Mouse (Mus musculus) v-Abl transformed pro-B cells (cell line): Measurements from ENCODE around the gene Gpm6b.

Source experiments
- in situ Hi-C, 2 experiments: fragments of 400-800 bp; cut with MboI; formaldehyde crosslinking; loops; one replicate each; pipeline ENCODE4 v1.15.1; 2025; ENCODE audit not compliant: unreplicated experiment in 2 of 2

Gpm6b gene

DNA sequence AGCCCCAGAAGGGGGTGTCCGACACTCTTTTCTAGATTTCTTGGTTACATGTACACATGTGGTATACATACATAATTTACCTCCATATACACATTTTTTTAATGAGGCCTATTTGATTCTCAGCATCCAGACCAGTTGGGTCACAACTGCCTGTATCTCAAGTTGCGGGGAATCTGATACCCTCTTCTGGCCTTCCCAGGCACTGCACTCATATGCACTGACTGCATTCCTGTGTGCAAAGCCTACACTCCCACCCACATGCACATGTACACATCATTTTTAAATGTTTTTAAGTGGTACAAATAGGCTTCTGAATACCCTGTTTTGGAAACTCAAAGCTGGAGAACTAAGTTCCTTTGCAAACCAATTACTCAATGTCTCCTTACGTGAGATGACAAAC lies 54.8 kb downstream of the Gpm6b start:
- in situ Hi-C loops = loop anchor here in 1 of 2 experiments (25.0 kb wide), 1 partner anchor 106 kb away; no protein-coding TSS in a partner anchor

- in situ Hi-C loops = loop anchor here in 1 of 2 experiments (10.0 kb wide), 1 partner anchor 352 kb away; no protein-coding TSS in a partner anchor
Observed at GRCm38 (mm10) chrX:166302791-166303190, 64.1 kb downstream of the Gpm6b start.

- in situ Hi-C loops = loop anchor here in 1 of 2 experiments (10.0 kb wide), 1 partner anchor 350 kb away; no protein-coding TSS in a partner anchor
Observed at GRCm38 (mm10) chrX:166304355-166304754, 65.6 kb downstream of the Gpm6b start.

- in situ Hi-C loops = loop anchor here (5.0 to 10.0 kb wide), 3 partner anchors 45 to 347 kb away; partner anchors contain the start of gene Gemin8 (in 1 of the 2)
Observed at GRCm38 (mm10) chrX:166307437-166308222, 68.9 kb downstream of the Gpm6b start.

DNA sequence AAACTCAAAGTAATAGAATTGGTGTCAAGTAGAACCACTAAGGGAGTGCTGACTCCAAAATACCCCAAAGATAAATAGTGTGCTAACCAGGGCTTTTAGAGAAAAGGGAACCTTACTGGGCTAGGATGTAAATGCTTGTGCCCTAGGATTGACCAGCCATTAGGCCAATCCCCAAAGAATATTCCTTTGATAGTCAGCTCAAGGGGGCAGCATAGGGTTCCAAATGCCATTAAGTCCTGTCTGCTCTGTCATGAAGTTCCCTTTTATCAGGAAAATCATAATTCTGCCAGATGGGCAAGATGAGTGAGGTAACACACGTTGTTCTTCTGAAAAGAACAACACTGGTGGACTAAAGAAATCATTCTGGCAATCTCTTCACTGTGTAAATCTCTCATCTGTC lies 70.1 kb downstream of the Gpm6b start:
- in situ Hi-C loops = loop anchor here (5.0 to 10.0 kb wide), 3 partner anchors 44 to 346 kb away; partner anchors contain the start of gene Gemin8 (in 1 of the 2)

GRCm38 (mm10) chrX:166315251-166315650 lies 76.5 kb downstream of the Gpm6b start:
- in situ Hi-C loops = no loop called here

DNA sequence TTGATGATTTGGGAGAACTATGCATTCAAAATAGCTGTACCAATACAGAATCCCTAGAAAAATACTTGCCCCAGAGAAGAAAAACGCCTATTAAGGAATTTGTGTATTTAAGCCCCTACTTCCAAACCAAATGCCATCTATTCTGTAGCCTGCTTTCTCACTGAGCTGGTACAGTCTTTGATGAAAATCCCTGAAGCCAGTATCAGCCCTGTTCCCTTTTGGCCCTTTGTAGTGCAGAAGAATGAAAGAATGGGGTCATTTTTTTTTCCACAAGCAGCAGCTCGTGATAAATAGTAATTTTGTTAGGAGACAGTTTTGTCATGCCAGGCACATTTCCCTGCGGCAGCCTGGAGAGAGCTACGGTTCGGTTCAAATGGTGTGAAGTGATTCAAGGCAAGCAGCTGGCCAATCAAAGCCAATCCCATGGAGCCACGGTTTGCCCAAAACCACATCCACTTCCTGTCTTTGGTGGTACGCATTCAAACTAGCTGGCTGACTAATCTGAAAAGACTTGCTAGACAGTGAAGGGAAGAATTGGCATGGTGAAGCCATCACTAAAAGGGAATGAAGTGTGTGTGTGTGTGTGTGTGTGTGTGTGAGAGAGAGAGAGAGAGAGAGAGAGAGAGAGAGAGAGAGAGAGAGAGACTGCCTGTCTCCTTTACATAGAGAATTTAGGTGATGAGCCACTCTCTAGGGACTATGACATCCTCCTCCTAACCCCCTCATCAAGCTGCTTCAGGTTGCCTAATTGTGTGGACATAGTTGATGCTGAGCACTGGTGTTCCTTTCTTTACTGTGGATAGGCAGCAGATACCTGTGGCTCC lies 78.1 kb downstream of the Gpm6b start:
- in situ Hi-C loops = no loop called here

GRCm38 (mm10) chrX:166317376-166317679 lies 78.6 kb downstream of the Gpm6b start:
- in situ Hi-C loops = no loop called here

GRCm38 (mm10) chrX:166323226-166323625 lies 84.5 kb downstream of the Gpm6b start:
- in situ Hi-C loops = no loop called here

- in situ Hi-C loops = no loop called here
Observed at GRCm38 (mm10) chrX:166327621-166328020, 88.9 kb downstream of the Gpm6b start.

DNA sequence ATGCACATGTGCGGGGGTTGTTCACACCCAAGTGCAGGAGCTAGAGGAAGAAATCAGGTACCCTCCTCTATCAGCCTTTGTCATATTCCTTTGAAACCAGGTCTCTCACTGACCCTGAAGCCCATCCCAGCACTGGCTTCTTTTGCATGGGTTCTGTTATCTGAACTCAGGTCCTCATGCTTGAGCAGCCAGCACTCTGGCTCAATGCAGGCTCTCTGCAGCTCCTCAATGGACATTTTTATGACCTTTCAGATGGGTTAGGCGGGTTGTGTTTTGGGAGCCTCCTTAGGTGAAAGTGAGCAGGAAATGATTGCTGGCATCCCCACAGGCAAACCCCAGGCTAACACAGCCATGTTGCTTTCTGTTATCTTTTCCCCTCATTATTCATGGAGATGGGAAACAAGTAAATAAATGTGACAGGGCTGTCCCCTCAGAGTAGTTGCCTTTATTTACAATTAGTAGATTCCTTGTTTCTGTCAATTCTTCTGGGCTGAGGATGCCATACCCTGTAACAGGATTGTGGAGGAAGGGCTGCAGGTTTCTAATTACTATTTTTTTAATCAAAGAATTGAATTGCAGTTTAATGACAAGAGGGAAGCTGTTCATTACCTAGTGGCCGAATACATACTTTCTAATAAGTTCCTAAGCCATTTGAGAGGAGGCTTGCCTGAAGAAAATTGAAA lies 89.6 kb downstream of the Gpm6b start:
- in situ Hi-C loops = no loop called here

GRCm38 (mm10) chrX:166328904-166329451 lies 90.3 kb downstream of the Gpm6b start:
- in situ Hi-C loops = no loop called here

DNA sequence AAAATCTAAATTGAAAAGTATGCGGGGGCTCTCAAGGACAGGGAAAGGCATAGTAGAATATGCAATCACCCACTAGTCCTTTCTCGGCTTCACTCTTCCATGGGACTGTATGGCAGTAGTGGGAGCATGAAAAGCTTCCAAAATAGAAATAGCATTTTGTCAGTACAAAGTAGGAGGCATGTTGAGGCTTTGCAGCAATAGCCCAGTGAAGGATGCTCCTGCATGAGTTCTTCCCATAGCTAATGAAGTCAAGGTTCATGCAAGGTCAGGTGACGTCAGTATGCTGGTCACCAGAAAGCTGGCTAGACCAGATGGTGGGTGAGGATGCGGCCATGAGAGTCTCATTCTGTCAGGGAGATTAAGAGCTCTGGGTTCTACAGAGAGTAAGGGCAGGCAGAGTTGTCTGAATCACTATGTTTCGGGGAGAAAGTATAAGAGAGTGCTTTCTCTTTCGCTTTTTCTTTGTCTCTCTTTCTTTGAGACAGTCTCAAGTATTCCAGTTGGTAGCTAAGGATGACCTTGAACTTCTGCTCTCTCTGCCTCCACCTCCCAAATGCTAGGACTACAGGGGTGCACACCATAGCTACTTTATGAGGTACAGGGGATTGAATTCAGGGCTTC lies 95.9 kb downstream of the Gpm6b start:
- in situ Hi-C loops = no loop called here

- in situ Hi-C loops = no loop called here
Observed at GRCm38 (mm10) chrX:166338353-166338752, 99.6 kb downstream of the Gpm6b start.

- in situ Hi-C loops = no loop called here
Observed at GRCm38 (mm10) chrX:166338784-166339520, 100.2 kb downstream of the Gpm6b start.

- in situ Hi-C loops = no loop called here
Observed at GRCm38 (mm10) chrX:166339911-166340310, 101.2 kb downstream of the Gpm6b start.

DNA sequence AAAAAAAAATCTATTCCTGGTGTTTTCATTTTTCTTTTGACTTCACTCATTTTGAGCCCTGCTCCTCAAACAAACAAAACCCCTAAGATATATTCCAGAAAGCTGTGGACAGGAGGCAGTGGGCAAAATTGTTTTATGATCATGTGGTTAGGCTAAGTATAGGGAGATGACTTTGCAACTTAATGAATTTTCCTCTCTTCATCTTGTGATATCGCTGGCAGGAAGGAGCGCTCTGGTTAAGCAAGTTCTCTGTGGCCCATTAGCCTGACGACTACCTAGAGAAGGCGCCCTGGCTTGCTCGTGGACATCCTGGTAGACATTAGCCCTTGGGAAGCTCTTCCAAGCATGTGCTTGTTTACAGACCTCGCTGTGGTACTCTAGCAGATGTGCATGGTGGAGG lies 103.1 kb downstream of the Gpm6b start:
- in situ Hi-C loops = no loop called here

DNA sequence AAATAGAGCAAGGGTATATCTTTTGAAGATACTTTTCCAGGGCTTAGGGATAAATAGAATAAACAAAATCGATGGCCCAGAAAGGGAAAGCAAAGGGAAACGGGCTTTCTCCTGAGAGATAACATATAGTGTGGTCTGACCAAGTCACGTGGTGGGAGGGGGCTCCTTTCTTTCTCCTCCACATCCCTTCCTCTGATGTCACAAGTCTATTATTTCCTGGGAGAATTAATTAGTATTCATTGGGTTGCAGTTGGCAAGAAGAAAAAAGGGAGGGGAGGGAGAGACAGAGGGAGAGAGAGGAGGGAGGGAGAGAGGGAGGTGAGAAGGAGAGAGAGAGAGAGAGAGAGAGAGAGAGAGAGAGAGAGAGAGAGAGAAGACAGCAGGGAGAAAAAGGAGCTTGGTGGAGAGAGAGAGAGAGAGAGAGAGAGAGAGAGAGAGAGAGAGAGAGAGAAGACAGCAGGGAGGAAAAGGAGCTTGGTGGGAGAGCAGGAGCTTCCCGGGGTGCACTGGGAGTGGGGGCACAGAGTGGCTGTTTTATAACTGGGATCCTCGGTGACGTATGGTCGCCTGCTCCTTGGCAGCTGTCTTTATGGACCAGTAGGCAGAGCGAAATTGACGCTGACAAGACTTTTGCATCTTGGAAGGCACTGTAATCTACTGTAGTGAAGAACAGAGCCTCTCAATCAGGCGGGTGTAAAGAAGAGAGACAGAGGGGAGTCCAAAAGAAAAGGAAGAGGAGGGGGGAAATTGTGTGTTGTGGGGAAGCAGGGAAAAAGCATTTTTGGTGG lies 105.7 kb downstream of the Gpm6b start:
- in situ Hi-C loops = no loop called here

- in situ Hi-C loops = no loop called here
Observed at GRCm38 (mm10) chrX:166348086-166348485, 109.4 kb downstream of the Gpm6b start.
